Mouse (Mus musculus): ENCODE measurements at regions not wholly inside any gene's neighbourhood (a gene's known extent, or its start where the extent isn't known, plus 50 kb on each side); places are given as distances from the start of the nearest gene placed in this dataset. TPM values are rescaled to one million over a fixed set of nuclear protein-coding genes. Genes with fewer than 3 reads are reported as not detected.

- no peak for DNase-seq (ENCODE audit: low spot score)
Measured at GRCm38 (mm10) chr13:119358696-119359095, 69.7 kb upstream of the Paip1 start.

DNA sequence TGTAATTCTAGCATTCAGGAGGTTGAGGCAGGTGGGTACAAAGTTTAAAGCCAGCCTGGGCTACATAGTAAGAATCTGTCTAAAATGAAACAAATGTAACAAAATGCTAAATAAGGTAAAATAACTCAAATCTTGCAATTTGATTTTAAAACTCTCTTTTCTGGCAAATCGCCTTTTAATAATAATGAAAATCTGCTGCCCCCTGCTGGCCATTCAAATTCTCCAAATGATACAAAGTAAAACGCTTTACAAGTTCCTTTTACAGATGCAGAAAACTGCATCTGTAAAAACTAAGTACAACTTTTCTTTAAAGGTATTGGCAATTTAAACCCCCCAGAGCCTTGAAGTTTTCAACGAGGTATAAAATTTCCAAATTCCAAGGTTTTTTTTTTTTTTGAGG is 65.0 kb upstream of the Paip1 start:
- peak; percentile 26 for DNase-seq (ENCODE audit: low spot score)

DNA sequence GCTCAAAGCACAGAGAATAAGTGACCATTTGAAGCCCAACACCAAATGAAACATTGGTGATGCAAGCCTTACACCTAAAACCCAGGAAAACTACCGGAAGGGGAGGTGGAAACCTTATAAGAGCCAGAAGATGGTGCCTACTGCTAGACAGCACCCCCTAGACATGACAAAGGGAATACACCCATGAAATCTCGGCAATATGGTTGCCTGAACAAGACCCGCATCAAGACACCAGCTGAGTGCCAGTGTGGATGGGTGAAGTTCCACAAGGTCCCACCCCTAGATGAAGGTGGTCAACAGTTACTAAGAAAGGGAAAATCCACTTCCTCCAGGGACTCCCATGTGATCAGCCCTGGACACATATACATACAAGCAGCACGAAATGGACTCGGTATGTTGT is 64.2 kb upstream of the Paip1 start:
- DNase-seq (ENCODE audit: low spot score), result no peak

DNA sequence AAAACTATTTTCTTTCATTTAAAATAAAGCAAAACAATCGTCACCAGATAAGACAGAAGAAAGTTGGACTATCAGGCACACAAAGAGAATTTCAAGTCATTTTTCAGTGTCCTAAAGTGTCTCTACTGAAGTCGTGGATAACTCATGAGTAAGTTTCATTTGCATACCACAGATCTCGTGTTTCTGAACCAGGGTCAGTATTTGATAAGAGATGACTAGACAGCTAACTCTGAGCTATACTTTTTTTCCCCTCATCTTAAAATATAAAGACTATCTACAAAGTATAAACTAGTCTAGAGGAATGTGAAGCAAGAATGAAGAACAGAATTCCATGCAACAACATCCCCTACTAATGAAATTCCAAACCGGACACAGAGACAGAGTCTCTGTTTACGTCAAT is 60.9 kb upstream of the Paip1 start:
- DNase-seq (ENCODE audit: low spot score), result no peak

DNA sequence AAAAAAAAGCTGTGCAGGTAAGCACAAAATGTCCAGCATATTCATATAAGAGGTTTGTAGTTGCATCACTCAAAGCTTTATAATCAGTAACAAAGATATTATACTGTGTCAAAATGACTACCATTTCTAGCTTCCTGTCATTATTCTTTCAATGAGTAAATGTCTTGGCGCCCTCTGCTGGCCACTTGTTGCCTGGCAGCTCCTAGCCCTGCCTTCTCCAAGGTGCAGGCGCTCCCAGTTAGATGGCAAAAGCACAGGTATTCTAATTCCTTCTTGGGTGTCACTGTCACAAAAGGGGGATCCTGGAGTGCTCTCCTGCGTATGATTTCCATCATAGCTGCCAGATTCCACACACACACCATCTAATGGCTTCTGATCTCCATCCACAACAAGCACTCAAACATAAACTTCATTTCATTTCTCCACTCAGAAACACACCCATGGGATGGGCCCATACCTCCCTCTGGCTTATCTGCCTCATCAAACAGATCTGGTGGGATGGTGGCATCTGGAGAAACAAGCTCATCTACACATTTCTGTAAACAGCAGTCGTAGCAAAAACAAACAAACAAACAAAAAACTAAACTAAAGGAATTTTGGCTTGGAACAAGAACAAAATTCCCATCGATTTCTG is 49.9 kb upstream of the Paip1 start:
- DNase-seq (ENCODE audit: low spot score), result peak; percentile 55

Small RNA genes in the stretch of these regions (microRNA-seq; reads per million reads assigned to microRNA genes)
- gene Gm44488, result not detected
